Mouse (Mus musculus) limb, embryonic 12.5 days (tissue): ENCODE results near the gene Il4i1. TPM values are rescaled to one million over a fixed set of nuclear protein-coding genes. Genes with fewer than 3 reads are reported as not detected.

ENCODE experiments used
- ATAC-seq: fragments of 200-750 bp; cut with Nextera tagmentation; 2 replicates; pipeline ENCODE4 v1.8.0; 2017; ENCODE audit warnings: low read depth, moderate TSS enrichment; ENCODE audit not compliant: insufficient number of reproducible peaks, insufficient read depth, low FRiP score, low TSS enrichment
- H3K27ac ChIP-seq: fragments of 300-500 bp; sonication (generic); 2 replicates; pipeline ENCODE4 v1.5.1; 2016; ENCODE audit warnings: mild to moderate bottlenecking, moderate library complexity
- H3K27me3 ChIP-seq: fragments of 300-500 bp; sonication (generic); 2 replicates; pipeline ENCODE4 v1.6.1; 2016; ENCODE audit warnings: mild to moderate bottlenecking, moderate library complexity
- H3K36me3 ChIP-seq: fragments of 300-500 bp; sonication (generic); 2 replicates; pipeline ENCODE4 v1.6.1; 2016; ENCODE audit warnings: mild to moderate bottlenecking, moderate library complexity
- H3K4me1 ChIP-seq: fragments of 300-500 bp; sonication (generic); replicated peaks from 2 replicates; pipeline ENCODE4 v1.6.1; 2016
- H3K4me2 ChIP-seq: fragments of 300-500 bp; sonication (generic); 2 replicates; pipeline ENCODE4 v1.6.1; 2016; ENCODE audit warnings: mild to moderate bottlenecking, moderate library complexity
- H3K4me3 ChIP-seq: fragments of 300-500 bp; sonication (generic); replicated peaks from 2 replicates; pipeline ENCODE4 v1.5.1; 2016; ENCODE audit warnings: mild to moderate bottlenecking
- H3K9ac ChIP-seq: fragments of 300-500 bp; sonication (generic); replicated peaks from 2 replicates; pipeline ENCODE4 v1.6.1; 2016; ENCODE audit warnings: mild to moderate bottlenecking, moderate library complexity
- H3K9me3 ChIP-seq: fragments of 300-500 bp; sonication (generic); 2 replicates; pipeline ENCODE4 v1.6.1; 2016; ENCODE audit warnings: mild to moderate bottlenecking, moderate library complexity
- WGBS: fragments of 180-500 bp; shearing (Covaris S2); methylation state at CpG from one replicate; pipeline ENCODE4 v1.1.7; 2016; 5-methylcytosine and 5-hydroxymethylcytosine counted together
- polyA plus RNA-seq: library from polyadenylated mRNA; unstranded; fragments of >200 nt; fragmentation: Nextera tagmentation; extraction: Ambion mirVana; gene quantifications from 2 replicates; pipeline ENCODE4 v1.2.1, GENCODE M21; 2016

Gene Il4i1
- polyA plus RNA-seq, 1 experiment from 2014 or later: 1.5 TPM

DNA sequence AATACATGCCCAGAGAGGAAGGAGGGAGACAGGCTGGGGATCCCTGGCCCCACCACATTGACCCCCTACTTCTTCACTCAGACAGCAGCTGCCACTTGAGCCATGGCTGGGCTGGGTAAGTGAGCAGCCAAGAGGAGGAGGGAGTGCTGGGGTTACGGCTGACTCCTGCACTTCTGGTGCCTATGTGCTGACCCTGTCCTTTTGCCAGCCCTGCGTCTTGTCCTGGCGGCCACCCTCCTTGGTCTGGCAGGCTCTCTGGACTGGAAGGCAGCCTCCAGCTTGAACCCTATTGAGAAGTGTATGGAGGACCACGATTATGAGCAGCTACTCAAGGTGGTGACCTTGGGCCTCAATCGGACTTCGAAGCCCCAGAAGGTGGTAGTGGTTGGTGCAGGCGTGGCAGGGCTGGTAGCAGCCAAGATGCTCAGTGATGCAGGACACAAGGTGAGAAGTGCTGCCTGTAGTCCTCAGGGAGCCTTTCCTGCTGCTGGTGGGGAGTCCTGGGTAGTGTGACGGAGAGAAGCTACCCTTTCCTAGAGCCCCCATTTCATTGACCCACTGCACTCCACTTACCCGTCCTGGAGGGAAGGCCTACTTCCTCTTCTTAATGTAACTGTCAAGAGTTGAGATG, 20.4 kb downstream of the Il4i1 start:
- peaks cover 36% of the 10 kb centered on the region for H3K27me3 ChIP-seq
- no peak for ATAC-seq
- H3K4me2 ChIP-seq: no peak overlapping the region
- H3K27ac ChIP-seq: no peak overlapping the region
- peaks cover 23% of the 10 kb centered on the region for H3K4me1 ChIP-seq
- 82% methylated on average over 9 of the region's 9 CpGs for WGBS
- H3K4me3 ChIP-seq: no peak overlapping the region
- no peaks in the 10 kb centered on the region for H3K9me3 ChIP-seq
- H3K9ac ChIP-seq: no peak overlapping the region
- H3K36me3 ChIP-seq: peaks cover 21% of the 10 kb centered on the region

DNA sequence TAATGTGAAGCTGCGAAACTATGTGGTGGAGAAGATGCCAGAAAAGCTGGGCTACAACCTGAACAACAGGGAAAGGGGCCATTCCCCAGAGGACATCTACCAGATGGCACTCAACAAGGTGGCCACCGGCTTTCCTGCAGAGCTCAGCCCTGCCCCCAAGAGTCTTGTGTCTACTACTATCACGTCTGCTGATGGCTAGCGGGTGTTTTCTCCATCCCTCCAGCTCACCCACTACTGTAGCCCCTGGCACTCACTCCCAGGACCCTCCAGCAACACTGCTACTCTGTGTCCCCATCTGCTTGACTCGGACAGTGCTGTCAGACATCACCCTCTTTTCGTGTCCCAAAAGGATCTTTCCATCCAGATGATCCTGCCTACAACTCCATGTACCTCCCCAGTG, 21.9 kb downstream of the Il4i1 start:
- Histone ChIP-seq H3K9ac (no peak overlapping the region), H3K4me1 (peaks cover 23% of the 10 kb centered on the region), H3K4me3 (no peak overlapping the region), H3K27me3 (peaks cover 43% of the 10 kb centered on the region), H3K36me3 (peaks cover 27% of the 10 kb centered on the region), H3K27ac (no peak overlapping the region), H3K9me3 (no peaks in the 10 kb centered on the region), H3K4me2 (no peak overlapping the region)
- WGBS: 83% methylated on average over 6 of the region's 6 CpGs
- no peak for ATAC-seq

DNA sequence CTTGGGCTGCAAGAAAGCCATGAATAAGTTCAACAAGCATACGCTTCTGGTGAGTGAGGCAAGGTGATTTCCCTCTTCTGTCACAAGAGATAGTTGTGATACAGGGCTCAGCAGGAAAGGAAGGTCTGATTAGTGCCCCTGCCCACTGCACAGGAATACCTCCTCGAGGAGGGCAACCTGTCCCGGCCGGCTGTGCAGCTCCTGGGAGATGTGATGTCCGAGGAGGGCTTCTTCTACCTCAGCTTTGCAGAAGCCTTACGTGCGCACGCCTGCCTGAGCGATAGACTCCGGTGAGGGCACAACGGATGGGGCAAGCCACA, 22.9 kb downstream of the Il4i1 start:
- Histone ChIP-seq H3K9me3 (no peaks in the 10 kb centered on the region), H3K4me1 (peaks cover 23% of the 10 kb centered on the region), H3K27ac (no peak overlapping the region), H3K4me3 (peak overlapping the region; percentile 39), H3K36me3 (peaks cover 37% of the 10 kb centered on the region), H3K27me3 (peaks cover 43% of the 10 kb centered on the region), H3K9ac (peak overlapping the region; percentile 55), H3K4me2 (peak overlapping the region; percentile 66)
- 27% methylated on average over 11 of the region's 11 CpGs for WGBS
- no peak for ATAC-seq

DNA sequence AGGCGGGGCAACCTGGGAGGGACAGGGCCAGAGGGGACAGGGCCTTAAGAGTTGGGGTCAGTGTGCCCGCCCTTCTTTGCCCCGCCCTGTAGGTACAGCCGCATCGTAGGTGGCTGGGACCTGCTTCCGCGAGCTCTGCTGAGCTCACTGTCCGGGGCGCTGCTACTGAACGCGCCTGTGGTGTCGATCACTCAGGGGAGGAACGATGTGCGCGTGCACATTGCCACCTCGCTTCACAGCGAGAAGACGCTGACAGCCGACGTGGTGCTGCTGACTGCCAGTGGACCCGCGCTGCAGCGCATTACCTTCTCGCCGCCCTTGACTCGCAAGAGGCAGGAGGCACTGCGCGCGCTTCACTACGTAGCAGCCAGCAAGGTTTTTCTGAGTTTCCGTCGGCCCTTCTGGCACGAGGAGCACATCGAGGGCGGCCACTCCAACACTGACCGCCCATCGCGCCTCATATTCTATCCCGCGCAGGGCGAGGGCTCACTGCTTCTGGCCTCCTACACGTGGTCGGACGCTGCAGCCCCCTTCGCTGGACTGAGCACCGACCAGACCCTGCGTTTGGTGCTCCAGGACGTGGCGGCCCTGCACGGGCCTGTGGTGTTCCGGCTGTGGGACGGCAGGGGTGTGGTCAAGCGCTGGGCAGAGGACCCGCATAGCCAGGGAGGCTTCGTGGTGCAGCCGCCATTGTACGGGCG, 23.5 kb downstream of the Il4i1 start:
- peak overlapping the region; percentile 55 for H3K9ac ChIP-seq
- WGBS: 2% methylated on average over 58 of the region's 58 CpGs
- H3K4me3 ChIP-seq: peak overlapping the region; percentile 39
- no peaks in the 10 kb centered on the region for H3K9me3 ChIP-seq
- peak overlapping the region; percentile 66 for H3K4me2 ChIP-seq
- H3K27ac ChIP-seq: no peak overlapping the region
- H3K4me1 ChIP-seq: peaks cover 23% of the 10 kb centered on the region
- H3K36me3 ChIP-seq: peaks cover 42% of the 10 kb centered on the region
- H3K27me3 ChIP-seq: peaks cover 43% of the 10 kb centered on the region
- peak; percentile 43 for ATAC-seq

DNA sequence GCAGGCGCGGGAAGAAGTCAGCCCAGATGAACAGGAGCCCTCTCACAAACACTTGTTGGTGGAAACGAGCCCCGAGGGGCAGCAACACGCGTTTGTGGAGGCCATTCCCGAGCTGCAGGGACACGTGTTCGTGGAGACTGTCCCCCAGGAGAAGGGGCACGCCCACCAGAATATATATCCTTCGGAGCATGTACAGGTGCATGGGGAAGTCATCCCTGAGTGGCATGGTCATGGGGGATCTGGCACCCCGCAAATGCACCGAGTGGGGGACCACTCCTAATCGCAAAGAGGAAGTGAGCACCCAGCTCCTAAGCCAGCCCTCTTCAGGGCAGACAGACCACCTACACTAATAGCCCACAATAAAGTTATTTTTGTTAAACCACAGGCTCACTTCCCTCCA, 24.2 kb downstream of the Il4i1 start:
- Histone ChIP-seq H3K9ac (peak overlapping the region; percentile 55; the same call in 1 of the 2 replicates), H3K4me1 (peaks cover 23% of the 10 kb centered on the region), H3K27ac (no peak overlapping the region), H3K4me2 (peak overlapping the region; percentile 66), H3K27me3 (peaks cover 43% of the 10 kb centered on the region), H3K36me3 (peaks cover 50% of the 10 kb centered on the region), H3K9me3 (no peaks in the 10 kb centered on the region), H3K4me3 (peak overlapping the region; percentile 39)
- ATAC-seq: no peak
- 47% methylated on average over 14 of the region's 14 CpGs for WGBS

DNA sequence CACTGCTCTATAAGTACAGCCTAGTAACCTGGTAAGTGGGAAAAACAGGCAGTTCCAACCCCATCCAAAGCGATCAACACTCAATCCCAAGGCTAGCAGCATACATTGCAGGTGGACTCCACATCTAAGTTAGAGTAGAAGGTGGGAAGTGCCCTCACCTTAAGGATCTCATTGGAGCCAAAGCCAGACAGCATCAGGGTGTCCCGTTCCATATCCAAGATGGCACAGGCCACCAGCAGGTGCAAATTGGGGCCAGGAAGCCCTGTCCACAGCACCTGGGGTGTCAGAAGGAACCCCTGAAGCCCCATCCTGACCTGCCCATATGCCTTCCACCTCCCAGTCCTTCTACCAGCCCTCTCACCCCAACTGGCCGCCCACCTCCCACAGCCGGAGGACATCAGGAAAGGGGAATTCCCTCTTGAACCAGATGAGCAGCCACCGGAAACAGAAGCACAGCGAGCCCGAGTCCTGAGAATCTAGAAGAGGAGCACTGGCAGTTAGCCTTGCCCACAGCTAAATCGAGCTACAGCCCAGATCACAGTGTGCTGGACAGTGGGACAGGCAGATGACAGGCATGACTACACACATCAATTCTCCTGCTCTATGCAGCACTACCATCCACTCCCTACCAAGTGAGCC, 25.8 kb downstream of the Il4i1 start:
- no peaks in the 10 kb centered on the region for H3K9me3 ChIP-seq
- no peak overlapping the region for H3K4me2 ChIP-seq
- peaks cover 16% of the 10 kb centered on the region for H3K4me1 ChIP-seq
- WGBS: 91% methylated on average over 8 of the region's 8 CpGs
- H3K27me3 ChIP-seq: peaks cover 43% of the 10 kb centered on the region
- H3K9ac ChIP-seq: no peak overlapping the region
- no peak for ATAC-seq
- H3K27ac ChIP-seq: no peak overlapping the region
- no peak overlapping the region for H3K4me3 ChIP-seq
- H3K36me3 ChIP-seq: peaks cover 65% of the 10 kb centered on the region

DNA sequence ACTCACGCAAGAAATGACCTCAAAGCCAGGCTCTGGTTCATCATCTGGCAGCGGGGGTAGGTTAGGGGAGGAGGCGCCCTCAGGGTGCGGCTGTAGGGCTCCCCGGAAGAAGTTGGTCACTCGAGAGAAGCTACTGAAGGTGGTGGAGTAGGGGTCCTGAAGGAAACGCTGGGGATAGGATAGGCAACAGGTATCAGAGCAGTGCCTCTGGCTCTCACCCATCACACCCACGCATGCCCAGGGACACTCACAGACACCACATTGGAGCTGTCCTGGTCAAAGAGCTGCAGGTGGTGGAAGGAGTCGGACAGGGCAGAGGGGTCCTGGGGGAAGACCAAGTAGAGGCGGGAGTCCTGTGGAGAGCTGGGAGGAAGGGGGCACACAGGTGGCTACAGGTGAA, 28.8 kb downstream of the Il4i1 start:
- no peak overlapping the region for H3K4me2 ChIP-seq
- no peak overlapping the region for H3K9ac ChIP-seq
- ATAC-seq: no peak
- peaks cover 21% of the 10 kb centered on the region for H3K27me3 ChIP-seq
- H3K9me3 ChIP-seq: no peaks in the 10 kb centered on the region
- H3K27ac ChIP-seq: no peak overlapping the region
- H3K4me3 ChIP-seq: no peak overlapping the region
- 93% methylated on average over 10 of the region's 10 CpGs for WGBS
- peaks cover 66% of the 10 kb centered on the region for H3K36me3 ChIP-seq
- H3K4me1 ChIP-seq: peaks cover 13% of the 10 kb centered on the region

DNA sequence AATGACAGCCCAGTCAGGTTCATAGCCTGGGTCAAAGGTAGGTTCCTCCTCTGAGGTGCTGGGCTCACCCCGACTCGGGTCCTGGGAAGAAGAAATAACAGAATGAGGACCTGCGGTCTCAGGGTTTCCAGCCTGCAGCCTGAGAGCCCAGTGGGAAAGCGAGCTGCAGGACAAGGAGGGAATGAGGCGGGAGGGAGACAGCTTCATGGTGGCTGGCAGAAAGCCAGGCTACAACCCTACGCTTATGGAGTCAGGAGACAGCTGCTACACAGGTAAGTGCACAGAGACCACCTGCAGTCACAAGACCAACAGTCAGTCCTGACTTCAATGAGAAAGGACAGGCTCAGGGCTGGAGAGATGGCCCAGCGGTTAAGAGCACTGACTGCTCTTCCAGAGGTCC, 30.6 kb downstream of the Il4i1 start:
- Histone ChIP-seq H3K27ac (no peak overlapping the region), H3K27me3 (peaks cover 4% of the 10 kb centered on the region; the same call in 1 of the 2 replicates), H3K9ac (no peak overlapping the region), H3K9me3 (no peaks in the 10 kb centered on the region), H3K4me3 (no peak overlapping the region), H3K4me1 (peaks cover 18% of the 10 kb centered on the region), H3K4me2 (no peak overlapping the region), H3K36me3 (peaks cover 59% of the 10 kb centered on the region)
- 91% methylated on average over 7 of the region's 7 CpGs for WGBS
- ATAC-seq: no peak

DNA sequence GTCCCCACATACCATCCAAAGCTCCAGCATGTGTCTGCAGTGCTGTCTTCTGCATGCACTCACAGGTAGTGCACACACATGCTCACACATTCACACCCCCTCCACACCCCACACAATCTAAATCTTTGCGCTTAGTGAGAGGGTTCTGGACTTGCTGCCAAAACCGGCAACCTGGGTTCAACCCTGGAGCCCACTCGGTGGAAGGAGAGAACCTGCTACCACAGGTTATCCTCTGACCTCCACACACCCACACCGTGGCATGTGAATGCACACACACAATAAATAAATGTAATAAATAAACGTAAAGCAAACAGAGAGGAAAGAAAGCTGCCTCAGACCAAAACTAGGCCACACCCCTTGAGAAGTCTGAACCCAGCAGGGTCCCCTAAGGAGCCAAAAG, 31.6 kb downstream of the Il4i1 start:
- H3K9ac ChIP-seq: peak overlapping the region; percentile 40; the same call in 1 of the 2 replicates
- peak overlapping the region; percentile 85 for H3K4me2 ChIP-seq
- no peaks in the 10 kb centered on the region for H3K27me3 ChIP-seq
- H3K36me3 ChIP-seq: peaks cover 57% of the 10 kb centered on the region
- H3K4me3 ChIP-seq: peak overlapping the region; percentile 78
- no peaks in the 10 kb centered on the region for H3K9me3 ChIP-seq
- ATAC-seq: no peak
- H3K4me1 ChIP-seq: peaks cover 23% of the 10 kb centered on the region
- H3K27ac ChIP-seq: no peak overlapping the region
- 81% methylated on average over 5 of the region's 5 CpGs for WGBS

DNA sequence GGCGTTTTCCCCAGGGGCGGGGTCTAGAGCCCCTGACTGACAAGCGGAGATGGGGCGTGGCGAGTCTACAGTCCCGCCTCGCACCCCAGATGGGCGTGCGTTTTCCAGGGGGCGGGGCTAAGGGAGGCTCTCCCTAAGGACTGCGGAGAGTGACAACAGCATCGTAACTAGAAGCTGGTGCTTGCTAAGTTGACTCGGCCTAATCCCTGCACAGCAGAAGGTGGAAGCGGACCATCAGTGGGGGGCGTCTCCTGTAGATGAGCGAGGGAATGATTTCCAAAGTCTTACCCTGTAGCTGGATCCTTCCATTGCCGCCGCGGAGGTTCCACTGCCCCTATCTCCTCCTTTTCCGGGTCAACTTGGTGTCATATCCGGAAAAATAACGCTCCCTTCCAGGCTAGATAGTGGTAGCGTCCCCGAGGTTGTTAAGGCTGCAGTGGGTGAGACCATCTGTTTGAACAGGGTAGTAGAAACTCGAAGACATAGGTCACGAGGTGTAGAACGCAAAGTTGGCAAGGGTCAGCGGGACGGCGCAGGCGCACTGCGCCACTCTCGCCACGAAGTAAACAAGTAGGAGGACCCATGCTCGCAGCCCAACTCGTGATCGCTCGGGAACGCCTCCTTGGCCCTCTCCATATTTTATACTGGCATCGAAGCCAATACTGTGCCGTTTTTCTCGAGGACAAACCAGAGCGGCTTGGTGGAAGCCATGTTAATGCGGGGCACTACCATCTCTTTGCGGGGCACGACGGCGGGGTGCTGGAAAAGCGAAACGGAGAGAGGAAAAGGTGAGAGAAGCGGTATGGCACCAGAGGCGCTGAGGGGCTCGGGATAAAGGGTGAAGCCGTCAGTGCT, 32.6 kb downstream of the Il4i1 start, which contains the start of the genes Akt1s1 and Tbc1d17:
TSS of gene Akt1s1 (plus strand) at position 431 of the 855 bp plus-strand sequence.
TSS of gene Tbc1d17 (minus strand) at position 519 of the 855 bp plus-strand sequence.
- under 1% methylated on average over 54 of the region's 54 CpGs for WGBS
- peak within 1 kb of the TSS; percentile 68 for H3K9ac ChIP-seq
- H3K9me3 ChIP-seq: no peaks in the 10 kb centered on the region
- peaks cover 32% of the 10 kb centered on the region for H3K4me1 ChIP-seq
- no peaks in the 10 kb centered on the region for H3K27me3 ChIP-seq
- H3K4me2 ChIP-seq: peak within 1 kb of the TSS; percentile 85
- H3K27ac ChIP-seq: peak within 1 kb of the TSS; percentile 96
- H3K4me3 ChIP-seq: peak within 1 kb of the TSS; percentile 78
- peak; percentile 85 for ATAC-seq
- peaks cover 51% of the 10 kb centered on the region for H3K36me3 ChIP-seq
